Mouse (Mus musculus) liver, embryonic 14.5 days (tissue): ENCODE data around the gene Bcl9l.

ENCODE experiments used
- CTCF ChIP-seq: IDR thresholded peaks from 2 replicates; pipeline ENCODE4 v1.5.1; 2016; ENCODE audit warnings: antibody characterized with exemption, low read depth, control low read depth
- EP300 ChIP-seq: IDR thresholded peaks from 2 replicates; pipeline ENCODE4 v1.6.1; 2016; ENCODE audit warnings: antibody characterized with exemption, low read depth

GRCm38 (mm10) chr9:44489651-44490085 is 7.0 kb downstream of the Bcl9l start:
- TF ChIP-seq CTCF (no peak), EP300 (no peak)
